Mouse (Mus musculus): ENCODE measurements around the gene Gdap2.

GRCm38 (mm10) chr3:100118681-100119080 lies 43.5 kb upstream of the Gdap2 start:
- TF ChIP-seq GATA1 (IDR thresholded peaks at IDR 0.05; ENCODE audit: borderline replicate concordance, low read length) (no peak), FLI1 (IDR thresholded peaks at IDR 0.05; ENCODE audit: low read length) (no peak)
